Mouse (Mus musculus): Measurements from ENCODE around the gene Olfr399. TPM values are rescaled to one million over a fixed set of nuclear protein-coding genes. Genes with fewer than 3 reads are reported as not detected.

The Olfr399 gene
- total RNA-seq (2021), result not detected

DNA sequence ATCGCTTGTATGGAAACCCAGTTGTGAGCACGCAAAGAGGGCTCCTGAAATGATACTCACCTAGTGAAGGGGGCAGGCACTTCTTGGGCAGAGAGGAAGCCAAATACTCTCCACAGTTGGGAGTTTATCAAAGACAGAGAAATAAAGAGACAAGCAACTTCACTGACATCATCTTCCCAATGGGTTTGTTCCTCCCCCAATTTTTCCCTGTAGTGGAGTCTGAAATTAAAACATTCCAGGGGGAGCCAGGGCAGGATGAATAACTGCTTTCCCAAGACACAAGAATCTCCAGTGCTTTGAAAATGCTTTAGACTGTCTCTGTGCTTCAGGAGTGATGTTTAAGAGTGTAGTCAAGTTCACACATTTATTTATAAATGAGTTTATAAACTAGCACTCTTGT is at the start of gene Olfr399, which contains the start of gene Olfr139:
TSS of gene Olfr399 (minus strand) at position 165 of the 400 bp plus-strand sequence.
TSS of gene Olfr139 (minus strand) at position 101 of the 400 bp plus-strand sequence.
- intact Hi-C loops (cut with DNase I), result no loop called here
- no peak for DNase-seq (ENCODE audit: extremely low spot score in 1 of 2, low spot score in 2 of 2)

DNA sequence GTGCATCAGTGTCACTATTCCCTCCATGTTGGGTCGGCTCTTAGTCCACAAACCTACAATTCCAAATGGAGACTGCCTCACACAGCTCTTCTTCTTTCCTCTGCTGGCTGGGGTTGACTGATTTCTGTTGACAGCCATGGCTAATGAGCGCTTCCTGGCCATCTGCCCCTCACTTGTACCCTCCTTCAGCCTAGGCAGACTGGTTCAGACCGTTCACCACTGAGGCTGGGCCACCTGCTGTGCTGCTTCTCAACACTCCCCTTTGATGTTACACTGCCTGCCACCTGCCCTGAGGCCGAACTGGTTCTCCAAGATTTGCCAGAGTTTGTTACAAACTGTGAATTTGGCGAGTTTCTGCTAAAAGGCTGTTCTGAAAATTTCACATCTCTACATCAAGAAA is 48.7 kb upstream of the Olfr399 start:
- intact Hi-C loops (cut with DNase I), result no loop called here
- no peak for DNase-seq (ENCODE audit: extremely low spot score in 1 of 2, low spot score in 2 of 2)

DNA sequence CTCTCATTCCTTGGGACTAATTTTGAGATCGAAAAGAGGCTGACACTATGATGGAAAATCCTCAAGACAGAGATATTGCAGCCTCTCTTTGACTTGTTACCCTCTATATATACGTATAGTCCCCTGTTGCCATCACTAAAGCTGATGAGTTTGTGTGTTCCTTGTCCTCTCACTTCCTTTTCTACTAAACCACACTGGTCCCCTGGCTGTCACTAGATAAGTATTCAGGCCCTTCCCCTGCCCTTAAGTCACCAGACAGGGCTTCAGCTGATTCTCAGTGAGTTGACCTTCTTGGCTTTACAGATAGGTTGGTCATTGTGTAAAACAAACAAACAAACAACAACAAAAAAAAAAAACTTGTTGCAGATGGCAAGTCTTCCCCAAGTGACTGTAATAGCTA is 45.1 kb upstream of the Olfr399 start:
- intact Hi-C loops (cut with DNase I), result no loop called here
- no peak for DNase-seq (ENCODE audit: extremely low spot score in 1 of 2, low spot score in 2 of 2)

- DNase-seq (ENCODE audit: extremely low spot score in 1 of 2, low spot score in 2 of 2), result no peak
- intact Hi-C loops (cut with DNase I), result no loop called here
Observed at GRCm38 (mm10) chr11:74100724-74101123, 44.3 kb upstream of the Olfr399 start.

GRCm38 (mm10) chr11:74069655-74070054 is 13.2 kb upstream of the Olfr399 start, which contains the start of gene Zfp616:
Zfp616 (plus strand) TSS chr11:74069955.
- no peak for DNase-seq (ENCODE audit: extremely low spot score in 1 of 2, low spot score in 2 of 2)
- intact Hi-C loops (cut with DNase I), result no loop called here

DNA sequence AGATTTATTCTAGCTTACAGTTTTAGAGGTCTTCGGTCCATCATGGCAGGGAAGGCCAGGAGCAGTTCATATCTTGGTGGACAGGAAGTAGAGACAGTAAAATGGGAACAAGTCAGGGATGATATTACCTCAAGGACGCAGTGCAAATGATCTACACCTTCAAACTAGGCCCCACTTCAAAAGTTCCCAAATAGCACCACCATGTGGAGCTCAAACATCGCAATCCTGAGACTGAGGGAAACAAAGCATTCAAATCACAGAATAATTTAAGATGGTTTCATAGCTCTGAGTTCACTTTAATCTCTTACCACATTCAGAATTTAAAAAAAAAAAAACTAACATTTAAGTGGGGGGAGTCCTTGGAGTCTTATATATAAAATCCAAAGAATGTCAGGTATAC is 5.1 kb downstream of the Olfr399 start:
- DNase-seq (ENCODE audit: extremely low spot score in 1 of 2, low spot score in 2 of 2), result no peak
- intact Hi-C loops (cut with DNase I), result no loop called here

Other genes starting within 250 kb of the Olfr399 start
- not detected for gene Olfr392, start 239.6 kb downstream of the Olfr399 start, total RNA-seq (2021)
- gene Olfr393, start 205.2 kb downstream of the Olfr399 start, total RNA-seq (2021), result not detected
- not detected for gene Olfr394, start 165.8 kb downstream of the Olfr399 start, total RNA-seq (2021)
- gene Olfr395, start 147.3 kb downstream of the Olfr399 start, total RNA-seq (2021), result not detected
- not detected for gene Olfr23, start 119.9 kb downstream of the Olfr399 start, total RNA-seq (2021)
- gene Olfr397, start 95.8 kb downstream of the Olfr399 start, total RNA-seq (2021), result not detected
- not detected for gene Olfr398, start 66.2 kb downstream of the Olfr399 start, total RNA-seq (2021)
- gene Olfr139, start 64 bp downstream of the Olfr399 start, total RNA-seq (2021), result not detected
- not detected for gene Zfp616, start 13.3 kb upstream of the Olfr399 start, total RNA-seq (2021)
- gene Olfr401, start 57.1 kb upstream of the Olfr399 start, total RNA-seq (2021), result not detected
- not detected for gene Olfr402, start 96.9 kb upstream of the Olfr399 start, total RNA-seq (2021)
- not detected for gene Olfr403, start 129.6 kb upstream of the Olfr399 start, total RNA-seq (2021)
- gene Olfr43, start 154.8 kb upstream of the Olfr399 start, total RNA-seq (2021), result not detected
- not detected for gene Olfr406, start 203.2 kb upstream of the Olfr399 start, total RNA-seq (2021)
- not detected for gene Olfr59, start 227.1 kb upstream of the Olfr399 start, total RNA-seq (2021)

All from left cerebral cortex, postnatal 10 days (tissue).